In genomic region chr10:8091871-8092552, GRCm38 (mm10) we compare ENCODE assay signal across 14 mouse cellular contexts.
DNase-seq lines count a peak whose midpoint lies in the region; ATAC-seq and TF ChIP-seq lines count a peak whose summit lies in the region.
"Had no signal": no experiment of that assay in that cellular context is flagged by ENCODE, and none has a peak within 500 bp of the region (broad histone marks: within the 10 kb centered on the region; RNA-seq: fewer than 3 reads in every experiment).

No protein-coding gene starts in this region.

- H3K4me1 ChIP-seq in embryonic facial prominence, embryonic 12.5 days, result peaks cover 15% of the 10 kb centered on the region
- peaks cover 33% of the 10 kb centered on the region for H3K4me1 ChIP-seq in embryonic facial prominence, embryonic 10.5 days
- H3K4me1 ChIP-seq in heart, embryonic 15.5 days (replicated peaks), result peaks cover 38% of the 10 kb centered on the region
- no peaks in the 10 kb centered on the region for H3K4me1 ChIP-seq in lung, postnatal 0 days (ENCODE audit: insufficient read depth, low read depth, low read length)

- no peak overlapping the region for H3K4me3 ChIP-seq in embryonic facial prominence, embryonic 12.5 days
- no peak overlapping the region for H3K4me3 ChIP-seq in embryonic facial prominence, embryonic 10.5 days
- H3K4me3 ChIP-seq in heart, embryonic 15.5 days, result no peak overlapping the region
- no peak overlapping the region for H3K4me3 ChIP-seq in lung, postnatal 0 days (ENCODE audit: low read depth, low read length)

- DNase-seq in embryonic facial prominence, embryonic 10.5 days (ENCODE audit: low spot score), result no peak
- no peak for DNase-seq in heart, adult 18-20 months
- no peak for DNase-seq in lung, postnatal 0 days (ENCODE audit: low spot score)
- DNase-seq in lung, postnatal 14 days, result no peak
- peak; percentile 1 for DNase-seq in neural tube, embryonic 10.5 days (ENCODE audit: extremely low spot score, low spot score)
- no peak for DNase-seq in urinary bladder, adult 2 months (ENCODE audit: low spot score)
- DNase-seq: adrenal gland, adult 2 months; cerebellum, postnatal 14 days; kidney, adult 9 months; liver, postnatal 0 days; thymus, adult 2 months had no signal

- no peak overlapping the region for H3K4me2 ChIP-seq in embryonic facial prominence, embryonic 12.5 days (replicated peaks)
- H3K4me2 ChIP-seq in heart, embryonic 15.5 days, result 0 out of 2 replicates have a peak overlapping the region, but pooled peaks have one; percentile 9
- H3K4me2 ChIP-seq in lung, postnatal 0 days (replicated peaks; ENCODE audit: low read depth, low read length), result no peak overlapping the region

- no peaks in the 10 kb centered on the region for H3K9me3 ChIP-seq in embryonic facial prominence, embryonic 12.5 days
- H3K9me3 ChIP-seq in embryonic facial prominence, embryonic 10.5 days, result no peaks in the 10 kb centered on the region
- H3K9me3 ChIP-seq in heart, embryonic 15.5 days (replicated peaks), result no peaks in the 10 kb centered on the region
- H3K9me3 ChIP-seq in lung, postnatal 0 days (ENCODE audit: low read length), result no peaks in the 10 kb centered on the region

- peak; percentile 78 for ATAC-seq in embryonic facial prominence, embryonic 12.5 days (ENCODE audit: insufficient number of reproducible peaks, insufficient read depth, low FRiP score, low TSS enrichment)
- ATAC-seq in heart, embryonic 15.5 days (replicated peaks; ENCODE audit: insufficient number of reproducible peaks, insufficient read depth, low FRiP score, low read depth), result peak; percentile 63; the same call in 1 of the 2 replicates
- 0 out of 2 replicates have a peak, but pooled peaks have one; percentile 25 for ATAC-seq in lung, postnatal 0 days
- ATAC-seq: liver, postnatal 0 days; Patski had no signal

- no peak for TF ChIP-seq EP300 in lung, postnatal 0 days (IDR thresholded peaks at IDR 0.05)

- H3K9ac ChIP-seq in embryonic facial prominence, embryonic 12.5 days, result no peak overlapping the region
- H3K9ac ChIP-seq in heart, embryonic 15.5 days, result no peak overlapping the region
- H3K9ac ChIP-seq in lung, postnatal 0 days (replicated peaks; ENCODE audit: low read depth), result no peak overlapping the region
- H3K9ac ChIP-seq: liver, postnatal 0 days had no signal

- 50% methylated on average over 8 of the region's 8 CpGs for WGBS in embryonic facial prominence, embryonic 12.5 days
- WGBS in embryonic facial prominence, embryonic 10.5 days, result 62% methylated on average over 8 of the region's 8 CpGs
- WGBS in heart, embryonic 15.5 days, result 41% methylated on average over 8 of the region's 8 CpGs
- WGBS in lung, postnatal 0 days, result 40% methylated on average over 8 of the region's 8 CpGs

- no peaks in the 10 kb centered on the region for H3K36me3 ChIP-seq in embryonic facial prominence, embryonic 12.5 days
- H3K36me3 ChIP-seq in embryonic facial prominence, embryonic 10.5 days (replicated peaks), result no peaks in the 10 kb centered on the region
- no peaks in the 10 kb centered on the region for H3K36me3 ChIP-seq in heart, embryonic 15.5 days
- H3K36me3 ChIP-seq in lung, postnatal 0 days (ENCODE audit: insufficient read depth, low read length), result no peaks in the 10 kb centered on the region

- TF ChIP-seq CTCF in lung, postnatal 0 days (IDR thresholded peaks at IDR 0.05), result no peak

- H3K27me3 ChIP-seq in embryonic facial prominence, embryonic 12.5 days, result no peaks in the 10 kb centered on the region
- no peaks in the 10 kb centered on the region for H3K27me3 ChIP-seq in embryonic facial prominence, embryonic 10.5 days (replicated peaks; ENCODE audit: low read depth, poor library complexity, severe bottlenecking)
- no peaks in the 10 kb centered on the region for H3K27me3 ChIP-seq in heart, embryonic 15.5 days
- H3K27me3 ChIP-seq in lung, postnatal 0 days (replicated peaks; ENCODE audit: insufficient read depth, low read length), result no peaks in the 10 kb centered on the region
- H3K27me3 ChIP-seq: Patski had no signal

- peak overlapping the region; percentile 72 for H3K27ac ChIP-seq in embryonic facial prominence, embryonic 12.5 days
- H3K27ac ChIP-seq in embryonic facial prominence, embryonic 10.5 days (replicated peaks), result no peak overlapping the region
- H3K27ac ChIP-seq in heart, embryonic 15.5 days, result peak overlapping the region; percentile 60
- no peak overlapping the region for H3K27ac ChIP-seq in lung, postnatal 0 days (ENCODE audit: low read length)

Comparison
In these comparisons a context has a peak if more than half of its experiments do, and no peak if none do; other contexts are left out.
1. H3K27ac ChIP-seq: peak in embryonic facial prominence, embryonic 12.5 days (single experiment) and heart, embryonic 15.5 days (single experiment); none in embryonic facial prominence, embryonic 10.5 days (single experiment) and lung, postnatal 0 days (single experiment).
2. ATAC-seq: peak in every context shown above with its lines; median percentile 78 in embryonic facial prominence, embryonic 12.5 days; 63 in heart, embryonic 15.5 days; 25 in lung, postnatal 0 days.